Mouse (Mus musculus): ENCODE data around the gene Qpct.

DNA sequence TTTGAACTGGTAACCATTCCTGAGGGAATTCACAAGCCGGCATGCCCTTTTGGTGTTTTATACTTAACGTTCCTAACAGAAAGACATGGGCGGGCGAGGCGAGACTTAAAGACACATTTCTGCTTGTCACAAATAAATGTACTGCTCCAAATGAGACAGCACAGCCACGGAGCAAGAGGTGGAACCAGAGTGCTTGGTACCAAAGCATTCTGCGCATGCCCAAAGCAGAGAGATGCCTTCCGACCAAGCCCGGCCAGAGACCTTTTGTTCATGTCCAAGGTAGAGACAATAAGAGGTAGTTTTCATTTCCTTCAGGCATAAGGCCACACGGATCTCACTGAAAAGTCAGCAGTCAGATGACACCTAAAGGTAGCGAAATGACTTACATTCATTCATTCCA lies 20.2 kb downstream of the Qpct start:
- TF ChIP-seq CTCF (IDR thresholded peaks at IDR 0.05 in 2 of 3, conservative IDR thresholded peaks at IDR 0.05 in 1 of 3; ENCODE audit: control insufficient read depth in 1 of 3, insufficient read depth in 1 of 3, low read depth in 2 of 3, low read length in 3 of 3, poor library complexity in 1 of 3, severe bottlenecking in 1 of 3) (no peak), GATA1 (IDR thresholded peaks at IDR 0.05; ENCODE audit: low read depth, low read length) (no peak), RAD21 (IDR thresholded peaks at IDR 0.05; ENCODE audit: low read depth, low read length) (no peak), MAX (IDR thresholded peaks at IDR 0.05; ENCODE audit: low read length) (no peak), HCFC1 (IDR thresholded peaks at IDR 0.05; ENCODE audit: low read depth, low read length) (no peak), POLR2A (IDR thresholded peaks at IDR 0.05; ENCODE audit: control insufficient read depth in 1 of 2, insufficient read depth in 1 of 2, low read depth in 1 of 2, low read length in 2 of 2, poor library complexity in 1 of 2) (no peak), EP300 (IDR thresholded peaks at IDR 0.05; ENCODE audit: low read depth in 1 of 2, low read length in 2 of 2) (no peak), CHD2 (IDR thresholded peaks at IDR 0.05; ENCODE audit: low read length) (no peak), MAFK (IDR thresholded peaks at IDR 0.05; ENCODE audit: borderline replicate concordance, low read depth, low read length) (no peak), UBTF (IDR thresholded peaks at IDR 0.05; ENCODE audit: borderline replicate concordance, insufficient read depth, low read depth, low read length) (no peak), NRF1 (IDR thresholded peaks at IDR 0.05; ENCODE audit: insufficient read depth, low read depth, low read length, poor library complexity, severe bottlenecking) (no peak)
